Mouse (Mus musculus) lung, adult 2 months (tissue): ENCODE results near the gene Sh3rf3. TPM values are rescaled to one million over a fixed set of nuclear protein-coding genes. Genes with fewer than 3 reads are reported as not detected.

Source experiments
- DNase-seq: peaks from one replicate; pipeline ENCODE4 v3.0.0; 2022
- H3K4me1 ChIP-seq: fragments of 200-500 bp; 2 replicates; pipeline ENCODE4 v1.6.1; 2011; ENCODE audit warnings: low read length; ENCODE audit not compliant: control insufficient read depth, insufficient read depth
- H3K4me3 ChIP-seq: fragments of 200-500 bp; replicated peaks from 2 replicates; pipeline ENCODE3; 2011; ENCODE audit warnings: low read depth, mild to moderate bottlenecking, control low read depth, low read length; ENCODE audit errors: extremely low read depth
- CTCF ChIP-seq: fragments of 200-500 bp; IDR thresholded peaks from 2 replicates; pipeline ENCODE4 v1.5.1; 2011; ENCODE audit warnings: mild to moderate bottlenecking, low read length, control low read depth; ENCODE audit not compliant: insufficient read depth
- POLR2A ChIP-seq: fragments of 200-500 bp; IDR thresholded peaks from 2 replicates; pipeline ENCODE4 v1.6.1; 2011; ENCODE audit warnings: low read depth, mild to moderate bottlenecking, control low read depth, low read length, borderline replicate concordance; ENCODE audit errors: extremely low read depth
- WGBS: fragments of 180-500 bp; shearing (Covaris S2); methylation state at CpG from one replicate; pipeline ENCODE4 v1.1.7; 2018; 5-methylcytosine and 5-hydroxymethylcytosine counted together
- polyA plus RNA-seq: library from polyadenylated mRNA; depleted of rRNA; stranded (reverse); fragments of >200 nt; gene quantifications from 2 replicates; pipeline ENCODE4 v1.2.3, GENCODE M21; 2012

Sh3rf3 gene
- polyA plus RNA-seq, 1 experiment, result 10.1 TPM

- TF ChIP-seq POLR2A (no peak), CTCF (no peak)
- H3K4me1 ChIP-seq, result no peaks in the 10 kb centered on the region
- no peak for DNase-seq
- 79% methylated on average over 7 of the region's 7 CpGs for WGBS
- no peak overlapping the region for H3K4me3 ChIP-seq
Measured at GRCm38 (mm10) chr10:59011415-59011814, 198.3 kb downstream of the Sh3rf3 start.

DNA sequence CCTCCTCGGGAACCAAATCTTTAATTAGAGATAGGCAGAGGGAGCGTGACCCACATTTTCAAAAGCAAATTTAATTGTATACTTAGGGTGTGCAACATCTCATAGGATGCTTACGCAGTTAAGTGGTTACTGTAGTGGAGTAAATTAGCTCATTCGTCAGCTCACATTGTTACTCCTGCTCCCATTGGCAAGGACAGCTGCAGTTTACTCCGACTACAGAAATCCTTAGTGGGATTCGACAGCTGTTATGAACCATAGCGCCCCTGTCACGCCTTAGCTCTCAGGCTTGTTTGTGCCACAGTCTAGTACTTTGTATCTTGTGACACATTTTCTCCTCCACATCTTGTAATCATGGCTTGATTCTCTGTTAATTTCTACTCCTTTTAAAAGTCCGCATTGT lies 200.5 kb downstream of the Sh3rf3 start:
- DNase-seq, result no peak
- no peak for TF ChIP-seq CTCF
- 88% methylated on average over 9 of the region's 9 CpGs for WGBS
- no peaks in the 10 kb centered on the region for H3K4me1 ChIP-seq
- no peak overlapping the region for H3K4me3 ChIP-seq

- H3K4me3 ChIP-seq, result no peak overlapping the region
- no peaks in the 10 kb centered on the region for H3K4me1 ChIP-seq
- no peak for DNase-seq
- TF ChIP-seq POLR2A (no peak), CTCF (no peak)
- 49% methylated on average over 3 of the region's 3 CpGs for WGBS
Measured at GRCm38 (mm10) chr10:59019302-59019973, 206.3 kb downstream of the Sh3rf3 start.

- Histone ChIP-seq H3K4me3 (no peak overlapping the region), H3K4me1 (no peaks in the 10 kb centered on the region)
- WGBS, result 83% methylated on average over 4 of the region's 4 CpGs
- no peak for DNase-seq
- TF ChIP-seq POLR2A, result no peak
- TF ChIP-seq CTCF, result no peak
Measured at GRCm38 (mm10) chr10:59050434-59050833, 237.3 kb downstream of the Sh3rf3 start.

DNA sequence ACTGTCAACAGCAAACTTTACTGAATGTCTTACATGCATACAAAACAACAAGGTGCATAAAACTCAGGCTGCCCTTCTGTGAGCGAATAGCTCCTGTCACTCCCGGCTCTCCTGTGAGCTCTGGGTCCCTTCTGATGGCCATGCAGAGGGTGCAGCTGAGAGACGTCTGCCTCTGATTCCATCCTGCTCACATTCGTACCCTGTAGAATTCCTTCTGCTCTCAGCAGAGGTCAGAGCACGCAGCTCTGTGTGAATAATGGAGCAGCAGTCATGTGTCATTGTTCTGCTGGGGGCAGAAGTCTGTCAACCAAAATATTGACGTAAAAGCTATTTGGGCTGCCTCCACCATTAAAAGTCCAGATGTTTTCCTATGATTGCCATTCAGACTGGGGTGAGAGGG lies 243.1 kb downstream of the Sh3rf3 start:
- Histone ChIP-seq H3K4me3 (no peak overlapping the region), H3K4me1 (no peaks in the 10 kb centered on the region)
- TF ChIP-seq CTCF (no peak), POLR2A (no peak)
- DNase-seq, result no peak
- WGBS, result 52% methylated on average over 6 of the region's 6 CpGs

- 70% methylated on average over 6 of the region's 6 CpGs for WGBS
- TF ChIP-seq CTCF (no peak), POLR2A (no peak)
- DNase-seq, result no peak
- H3K4me3 ChIP-seq, result no peak overlapping the region
- H3K4me1 ChIP-seq, result no peaks in the 10 kb centered on the region
Measured at GRCm38 (mm10) chr10:59066804-59067203, 253.6 kb downstream of the Sh3rf3 start.

- DNase-seq, result no peak
- no peaks in the 10 kb centered on the region for H3K4me1 ChIP-seq
- TF ChIP-seq CTCF, result no peak
- TF ChIP-seq POLR2A, result no peak
- WGBS, result 35% methylated on average over 4 of the region's 4 CpGs
- no peak overlapping the region for H3K4me3 ChIP-seq
Measured at GRCm38 (mm10) chr10:59072827-59073226, 259.7 kb downstream of the Sh3rf3 start.

GRCm38 (mm10) chr10:59076681-59077080 lies 263.5 kb downstream of the Sh3rf3 start:
- Histone ChIP-seq H3K4me1 (no peaks in the 10 kb centered on the region), H3K4me3 (no peak overlapping the region)
- WGBS, result 82% methylated on average over 10 of the region's 10 CpGs
- TF ChIP-seq CTCF (no peak), POLR2A (no peak)
- no peak for DNase-seq

- TF ChIP-seq POLR2A, result no peak
- TF ChIP-seq CTCF, result no peak
- no peak overlapping the region for H3K4me3 ChIP-seq
- 68% methylated on average over 10 of the region's 10 CpGs for WGBS
- no peaks in the 10 kb centered on the region for H3K4me1 ChIP-seq
- no peak for DNase-seq
Measured at GRCm38 (mm10) chr10:59077909-59078308, 264.8 kb downstream of the Sh3rf3 start.

DNA sequence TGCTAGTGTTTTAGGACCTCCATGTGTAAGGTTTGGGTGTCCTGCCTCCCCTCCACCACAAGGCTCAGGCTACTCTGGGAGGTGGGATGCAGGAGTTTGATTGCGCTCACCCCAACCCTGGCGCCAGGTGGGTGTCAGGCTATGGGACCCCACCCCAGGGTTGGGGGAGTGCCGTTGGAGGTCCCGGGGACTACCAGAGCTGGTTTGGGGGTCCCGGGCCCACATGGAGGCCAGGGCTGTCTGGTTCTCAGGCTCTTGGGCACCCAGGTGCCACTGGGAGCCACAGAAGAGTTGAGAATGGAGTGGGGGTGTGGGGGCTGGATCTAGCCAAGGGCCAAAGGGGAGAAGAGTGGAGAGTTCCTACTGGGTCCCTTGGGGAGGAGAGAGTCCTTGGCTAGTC lies 272.4 kb downstream of the Sh3rf3 start:
- 93% methylated on average over 5 of the region's 5 CpGs for WGBS
- no peak overlapping the region for H3K4me3 ChIP-seq
- H3K4me1 ChIP-seq, result no peaks in the 10 kb centered on the region
- TF ChIP-seq POLR2A, result no peak
- no peak for TF ChIP-seq CTCF
- DNase-seq, result no peak

DNA sequence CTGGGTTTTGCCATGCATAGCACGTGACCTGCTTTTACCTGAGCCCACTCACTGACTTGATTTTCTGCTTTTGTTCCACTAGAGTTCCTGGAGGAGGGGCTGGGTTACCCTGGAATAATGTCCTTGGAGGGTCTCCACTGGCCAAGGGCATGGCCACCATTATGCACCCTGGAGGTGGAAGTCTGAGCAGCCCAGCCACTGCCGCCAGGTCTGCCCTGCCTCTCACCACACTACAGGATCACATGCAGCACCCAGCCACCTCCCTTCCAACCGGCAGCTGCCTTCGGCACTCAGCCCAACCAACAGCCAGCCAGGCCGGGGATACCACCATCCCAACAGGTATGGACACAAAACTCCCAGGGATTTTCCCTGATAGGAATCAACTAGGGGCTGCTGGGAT lies 273.4 kb downstream of the Sh3rf3 start:
- DNase-seq, result no peak
- 88% methylated on average over 5 of the region's 5 CpGs for WGBS
- TF ChIP-seq POLR2A (no peak), CTCF (no peak)
- no peak overlapping the region for H3K4me3 ChIP-seq
- H3K4me1 ChIP-seq, result no peaks in the 10 kb centered on the region
